Mouse (Mus musculus): ENCODE results near the gene Cnbp. TPM values are rescaled to one million over a fixed set of nuclear protein-coding genes. Genes with fewer than 3 reads are reported as not detected.

The Cnbp gene
- polyA plus RNA-seq (2015; fragmentation: Nextera tagmentation; extraction: Ambion mirVana): 685 and 747 TPM in 2 replicates

DNA sequence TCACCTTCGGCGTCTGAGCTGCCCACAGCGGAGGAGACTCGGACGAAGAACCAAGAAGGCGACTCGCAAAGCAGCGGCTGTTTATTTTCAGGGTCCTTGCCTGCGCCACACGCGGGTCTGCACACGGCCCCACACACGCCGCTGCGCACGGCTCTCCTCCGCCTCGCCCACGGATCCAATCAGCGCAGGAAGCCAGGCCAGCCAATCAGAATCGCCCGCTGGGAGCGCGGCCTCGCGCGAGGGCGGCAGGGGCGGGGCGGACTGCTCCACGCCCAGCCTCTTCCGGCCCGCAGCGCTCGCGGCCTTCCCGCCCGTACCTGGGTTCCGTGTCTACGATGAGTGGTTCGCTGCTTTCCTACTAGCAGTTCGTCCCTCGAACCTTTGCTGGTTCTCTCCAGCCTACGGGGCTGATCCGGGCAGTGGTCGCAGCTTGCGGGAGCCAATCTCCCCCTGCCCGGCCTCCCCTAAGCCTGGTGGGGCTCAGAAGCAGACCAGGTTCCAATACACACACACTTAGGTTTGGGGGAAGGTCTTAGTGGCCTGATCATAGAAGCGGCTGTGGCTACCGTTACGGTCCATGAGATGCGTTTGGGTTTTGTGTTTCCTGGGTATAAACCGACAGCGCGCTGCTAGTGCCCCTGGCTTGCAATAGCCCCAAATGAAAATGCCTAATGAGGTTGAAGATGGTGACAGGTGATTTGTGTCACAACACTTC lies at the start of gene Cnbp:
Cnbp (minus strand) TSS at position 207 of the 715 bp plus-strand sequence.
- peak within 1 kb of the TSS; percentile 93 for H3K27ac ChIP-seq (ENCODE audit: low read length)
- peak within 1 kb of the TSS; percentile 89 for H3K4me2 ChIP-seq (ENCODE audit: low read length)
- peak; percentile 99 for ATAC-seq
- H3K27me3 ChIP-seq (replicated peaks; ENCODE audit: control insufficient read depth, insufficient read depth, low read length): no peaks in the 10 kb centered on the region
- H3K4me3 ChIP-seq (replicated peaks; ENCODE audit: low read length): peak within 1 kb of the TSS; percentile 100
- under 1% methylated on average over 55 of the region's 55 CpGs for WGBS
- H3K4me1 ChIP-seq (replicated peaks; ENCODE audit: control insufficient read depth, insufficient read depth, low read length): peaks cover 25% of the 10 kb centered on the region
- peak within 1 kb of the TSS; percentile 97 for H3K9ac ChIP-seq (replicated peaks; ENCODE audit: low read depth, low read length)
- H3K9me3 ChIP-seq (ENCODE audit: control insufficient read depth, low read length): no peaks in the 10 kb centered on the region
- H3K36me3 ChIP-seq (ENCODE audit: control insufficient read depth, insufficient read depth): 0 out of 2 replicates have a peak, but pooled peaks cover 2% of the 10 kb centered on the region

DNA sequence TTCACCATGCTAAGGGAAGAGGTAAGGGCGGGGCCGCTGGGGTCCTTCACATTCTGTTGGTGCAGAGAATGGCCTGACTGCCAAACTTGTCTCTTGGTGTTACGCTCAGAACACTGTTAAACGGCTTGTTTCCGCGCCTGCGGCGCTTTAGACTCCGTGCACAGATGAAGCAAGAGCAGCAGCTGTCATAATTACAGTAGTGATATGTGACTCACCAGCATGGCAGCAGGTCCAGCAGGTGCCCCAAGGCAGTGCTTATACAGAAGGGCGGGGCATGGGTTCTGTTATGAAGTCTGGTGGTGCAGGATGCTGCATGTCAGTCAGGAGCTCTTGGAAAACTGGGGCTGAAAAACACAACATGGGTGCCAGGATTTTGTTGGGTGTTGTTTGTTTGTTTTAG lies 47.1 kb upstream of the Cnbp start:
- WGBS: 96% methylated on average over 10 of the region's 10 CpGs
- Histone ChIP-seq H3K4me2 (ENCODE audit: low read length) (no peak overlapping the region), H3K27me3 (replicated peaks; ENCODE audit: control insufficient read depth, insufficient read depth, low read length) (no peaks in the 10 kb centered on the region), H3K36me3 (ENCODE audit: control insufficient read depth, insufficient read depth) (peaks cover 40% of the 10 kb centered on the region), H3K4me1 (replicated peaks; ENCODE audit: control insufficient read depth, insufficient read depth, low read length) (no peaks in the 10 kb centered on the region), H3K9me3 (ENCODE audit: control insufficient read depth, low read length) (no peaks in the 10 kb centered on the region), H3K4me3 (replicated peaks; ENCODE audit: low read length) (no peak overlapping the region), H3K27ac (ENCODE audit: low read length) (no peak overlapping the region), H3K9ac (replicated peaks; ENCODE audit: low read depth, low read length) (no peak overlapping the region)
- no peak for ATAC-seq

DNA sequence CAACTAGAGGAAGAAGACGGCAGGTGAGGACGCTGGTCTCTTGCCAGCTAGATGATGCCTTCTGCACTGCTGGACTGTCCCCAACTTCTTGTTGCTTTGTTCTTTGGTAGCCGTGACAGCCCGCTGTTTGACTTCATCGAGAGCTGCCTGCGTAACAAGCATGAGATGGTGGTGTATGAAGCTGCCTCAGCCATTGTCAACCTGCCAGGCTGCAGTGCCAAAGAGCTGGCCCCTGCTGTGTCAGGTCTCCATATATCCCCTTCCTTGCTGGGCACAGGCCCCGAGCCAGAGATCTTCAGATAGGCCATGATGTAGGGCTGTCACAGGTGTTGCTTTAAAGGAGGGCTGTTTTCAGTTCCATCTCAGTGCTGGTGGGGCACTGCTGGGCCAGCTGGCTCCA lies 43.0 kb upstream of the Cnbp start:
- Histone ChIP-seq H3K27me3 (replicated peaks; ENCODE audit: control insufficient read depth, insufficient read depth, low read length) (no peaks in the 10 kb centered on the region), H3K4me2 (ENCODE audit: low read length) (no peak overlapping the region), H3K27ac (ENCODE audit: low read length) (no peak overlapping the region), H3K36me3 (ENCODE audit: control insufficient read depth, insufficient read depth) (peaks cover 22% of the 10 kb centered on the region), H3K9ac (replicated peaks; ENCODE audit: low read depth, low read length) (no peak overlapping the region), H3K4me1 (replicated peaks; ENCODE audit: control insufficient read depth, insufficient read depth, low read length) (peaks cover 2% of the 10 kb centered on the region), H3K4me3 (replicated peaks; ENCODE audit: low read length) (no peak overlapping the region), H3K9me3 (ENCODE audit: control insufficient read depth, low read length) (no peaks in the 10 kb centered on the region)
- 89% methylated on average over 7 of the region's 7 CpGs for WGBS
- ATAC-seq: no peak

GRCm38 (mm10) chr6:87887594-87888233 lies 36.8 kb upstream of the Cnbp start, which contains the start of gene Copg1:
TSS of gene Copg1 (plus strand) at chr6:87887814.
- peaks cover 6% of the 10 kb centered on the region; the same call in 1 of the 2 replicates for H3K36me3 ChIP-seq (ENCODE audit: control insufficient read depth, insufficient read depth)
- peak; percentile 94 for ATAC-seq
- H3K4me1 ChIP-seq (replicated peaks; ENCODE audit: control insufficient read depth, insufficient read depth, low read length): peaks cover 12% of the 10 kb centered on the region
- under 1% methylated on average over 31 of the region's 31 CpGs for WGBS
- peak within 1 kb of the TSS; percentile 80 for H3K27ac ChIP-seq (ENCODE audit: low read length)
- peak within 1 kb of the TSS; percentile 92 for H3K4me2 ChIP-seq (ENCODE audit: low read length)
- H3K27me3 ChIP-seq (replicated peaks; ENCODE audit: control insufficient read depth, insufficient read depth, low read length): no peaks in the 10 kb centered on the region
- H3K4me3 ChIP-seq (replicated peaks; ENCODE audit: low read length): peak within 1 kb of the TSS; percentile 84
- no peaks in the 10 kb centered on the region for H3K9me3 ChIP-seq (ENCODE audit: control insufficient read depth, low read length)
- peak within 1 kb of the TSS; percentile 87 for H3K9ac ChIP-seq (replicated peaks; ENCODE audit: low read depth, low read length)

- no peak overlapping the region for H3K9ac ChIP-seq (replicated peaks; ENCODE audit: low read depth, low read length)
- no peaks in the 10 kb centered on the region for H3K27me3 ChIP-seq (replicated peaks; ENCODE audit: control insufficient read depth, insufficient read depth, low read length)
- no peak for ATAC-seq
- H3K4me3 ChIP-seq (replicated peaks; ENCODE audit: low read length): no peak overlapping the region
- no peak overlapping the region for H3K4me2 ChIP-seq (ENCODE audit: low read length)
- 92% methylated on average over 1 of the region's 1 CpGs for WGBS
- no peaks in the 10 kb centered on the region for H3K9me3 ChIP-seq (ENCODE audit: control insufficient read depth, low read length)
- H3K36me3 ChIP-seq (ENCODE audit: control insufficient read depth, insufficient read depth): peaks cover 6% of the 10 kb centered on the region; the same call in 1 of the 2 replicates
- H3K4me1 ChIP-seq (replicated peaks; ENCODE audit: control insufficient read depth, insufficient read depth, low read length): peaks cover 12% of the 10 kb centered on the region
- H3K27ac ChIP-seq (ENCODE audit: low read length): no peak overlapping the region
Measured at GRCm38 (mm10) chr6:87886721-87887120, 35.8 kb upstream of the Cnbp start.

DNA sequence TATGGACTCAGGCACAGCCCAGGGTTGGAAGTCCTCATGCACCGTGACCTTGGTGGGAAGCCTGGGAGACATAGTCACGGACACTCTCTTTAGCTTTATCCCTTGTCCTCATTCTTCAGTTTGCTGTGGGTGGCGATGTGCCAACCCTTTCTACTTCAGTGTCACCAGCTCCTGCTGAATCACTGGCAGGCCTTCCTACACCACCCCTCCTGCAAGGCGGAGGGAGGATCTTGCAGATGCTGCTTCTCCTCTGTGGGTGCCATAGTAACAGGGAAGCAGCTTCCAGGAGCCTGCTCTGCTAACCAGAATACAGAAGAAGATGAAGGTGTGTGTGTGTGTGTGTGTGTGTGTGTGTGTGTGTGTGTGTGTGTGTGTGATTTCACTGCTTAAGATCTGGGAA lies 31.9 kb upstream of the Cnbp start:
- ATAC-seq: peak; percentile 61
- Histone ChIP-seq H3K4me3 (replicated peaks; ENCODE audit: low read length) (no peak overlapping the region), H3K36me3 (ENCODE audit: control insufficient read depth, insufficient read depth) (no peaks in the 10 kb centered on the region), H3K4me2 (ENCODE audit: low read length) (no peak overlapping the region), H3K27me3 (replicated peaks; ENCODE audit: control insufficient read depth, insufficient read depth, low read length) (no peaks in the 10 kb centered on the region), H3K9ac (replicated peaks; ENCODE audit: low read depth, low read length) (no peak overlapping the region), H3K9me3 (ENCODE audit: control insufficient read depth, low read length) (no peaks in the 10 kb centered on the region), H3K4me1 (replicated peaks; ENCODE audit: control insufficient read depth, insufficient read depth, low read length) (peaks cover 3% of the 10 kb centered on the region; the same call in 1 of the 2 replicates), H3K27ac (ENCODE audit: low read length) (no peak overlapping the region)
- WGBS: 58% methylated on average over 4 of the region's 4 CpGs

GRCm38 (mm10) chr6:87882221-87882620 lies 31.3 kb upstream of the Cnbp start:
- H3K4me3 ChIP-seq (replicated peaks; ENCODE audit: low read length): no peak overlapping the region
- no peak overlapping the region for H3K4me2 ChIP-seq (ENCODE audit: low read length)
- H3K9me3 ChIP-seq (ENCODE audit: control insufficient read depth, low read length): no peaks in the 10 kb centered on the region
- no peaks in the 10 kb centered on the region for H3K27me3 ChIP-seq (replicated peaks; ENCODE audit: control insufficient read depth, insufficient read depth, low read length)
- peaks cover under 1% of the 10 kb centered on the region; the same call in 1 of the 2 replicates for H3K4me1 ChIP-seq (replicated peaks; ENCODE audit: control insufficient read depth, insufficient read depth, low read length)
- H3K27ac ChIP-seq (ENCODE audit: low read length): no peak overlapping the region
- 83% methylated on average over 3 of the region's 3 CpGs for WGBS
- no peak for ATAC-seq
- H3K9ac ChIP-seq (replicated peaks; ENCODE audit: low read depth, low read length): no peak overlapping the region
- H3K36me3 ChIP-seq (ENCODE audit: control insufficient read depth, insufficient read depth): no peaks in the 10 kb centered on the region

DNA sequence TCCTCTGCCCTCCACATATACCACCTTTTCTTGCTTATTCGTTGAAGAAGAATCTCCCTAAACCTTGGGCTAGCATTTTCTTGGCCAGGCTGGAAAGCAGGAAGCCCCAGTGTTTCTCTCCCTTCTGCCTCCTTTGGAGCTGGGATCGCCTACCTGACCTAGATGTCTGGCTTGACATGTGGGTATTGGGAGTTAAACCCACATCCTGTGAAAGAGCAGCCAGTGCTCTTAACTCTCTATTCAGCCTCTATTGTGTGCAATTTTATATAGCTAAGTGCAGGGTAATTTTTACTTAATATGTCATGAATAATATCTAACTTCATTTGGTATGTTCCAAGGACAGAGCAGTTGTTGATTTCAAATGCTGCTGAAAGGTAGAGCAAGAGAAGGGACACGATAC lies 28.7 kb upstream of the Cnbp start:
- ATAC-seq: no peak
- H3K4me3 ChIP-seq (replicated peaks; ENCODE audit: low read length): no peak overlapping the region
- H3K27ac ChIP-seq (ENCODE audit: low read length): no peak overlapping the region
- H3K36me3 ChIP-seq (ENCODE audit: control insufficient read depth, insufficient read depth): no peaks in the 10 kb centered on the region
- no peaks in the 10 kb centered on the region for H3K9me3 ChIP-seq (ENCODE audit: control insufficient read depth, low read length)
- no peaks in the 10 kb centered on the region for H3K27me3 ChIP-seq (replicated peaks; ENCODE audit: control insufficient read depth, insufficient read depth, low read length)
- 71% methylated on average over 3 of the region's 3 CpGs for WGBS
- no peak overlapping the region for H3K9ac ChIP-seq (replicated peaks; ENCODE audit: low read depth, low read length)
- H3K4me2 ChIP-seq (ENCODE audit: low read length): no peak overlapping the region
- H3K4me1 ChIP-seq (replicated peaks; ENCODE audit: control insufficient read depth, insufficient read depth, low read length): no peaks in the 10 kb centered on the region

DNA sequence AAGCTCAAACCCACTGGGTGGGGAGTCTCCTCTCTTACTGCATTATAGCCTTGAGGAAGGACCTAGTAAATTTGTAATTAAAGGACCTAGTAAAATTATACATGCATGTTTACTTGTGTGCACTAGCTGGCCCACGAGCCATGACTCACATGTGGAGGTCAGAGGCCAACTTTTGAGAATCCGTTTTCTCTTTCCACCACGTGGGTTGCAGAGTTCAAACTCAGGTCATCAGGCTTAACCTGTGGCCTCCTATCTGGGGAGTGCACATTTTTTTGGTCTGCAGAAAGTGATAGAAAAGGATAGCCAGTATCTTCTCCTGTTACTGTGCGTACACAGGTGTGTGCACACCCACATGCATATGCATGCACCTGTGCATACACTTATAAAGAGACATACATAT lies 28.1 kb upstream of the Cnbp start:
- Histone ChIP-seq H3K27me3 (replicated peaks; ENCODE audit: control insufficient read depth, insufficient read depth, low read length) (no peaks in the 10 kb centered on the region), H3K27ac (ENCODE audit: low read length) (no peak overlapping the region), H3K4me3 (replicated peaks; ENCODE audit: low read length) (no peak overlapping the region), H3K9ac (replicated peaks; ENCODE audit: low read depth, low read length) (no peak overlapping the region), H3K4me2 (ENCODE audit: low read length) (no peak overlapping the region), H3K4me1 (replicated peaks; ENCODE audit: control insufficient read depth, insufficient read depth, low read length) (no peaks in the 10 kb centered on the region), H3K36me3 (ENCODE audit: control insufficient read depth, insufficient read depth) (no peaks in the 10 kb centered on the region), H3K9me3 (ENCODE audit: control insufficient read depth, low read length) (no peaks in the 10 kb centered on the region)
- 69% methylated on average over 4 of the region's 4 CpGs for WGBS
- ATAC-seq: no peak

Data from forebrain, embryonic 16.5 days (tissue).